Mouse (Mus musculus): ENCODE results near the gene Dek.

Gene Dek

GRCm38 (mm10) chr13:47105711-47106579, at the start of gene Dek:
Gene Dek, minus strand, starts transcription at chr13:47106201.
- DNase-seq: peak; percentile 88

DNA sequence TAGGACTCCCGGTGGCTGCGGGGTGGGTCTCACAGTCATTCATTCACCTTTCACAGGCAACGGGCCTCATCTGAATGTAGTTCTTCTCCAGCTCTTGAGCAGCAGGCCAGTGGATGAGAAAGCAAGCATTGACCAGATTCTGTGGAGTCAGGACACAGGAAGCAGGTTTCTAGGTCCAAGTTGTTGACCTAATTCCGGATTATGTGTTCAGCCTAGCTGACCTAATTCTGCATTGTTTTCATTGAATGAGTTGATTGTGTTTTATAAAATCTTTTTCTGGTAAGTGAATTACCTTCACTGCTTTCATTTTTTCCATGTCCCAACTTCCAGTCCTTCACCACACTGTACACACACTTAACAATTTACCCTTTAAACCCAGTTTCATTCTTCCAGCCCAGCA, 48.9 kb upstream of the Dek start:
- no peak for DNase-seq

- no peak for DNase-seq
Observed at GRCm38 (mm10) chr13:47153206-47153605, 47.2 kb upstream of the Dek start.

- peak; percentile 79 for DNase-seq
Observed at GRCm38 (mm10) chr13:47152390-47152789, 46.4 kb upstream of the Dek start.

DNA sequence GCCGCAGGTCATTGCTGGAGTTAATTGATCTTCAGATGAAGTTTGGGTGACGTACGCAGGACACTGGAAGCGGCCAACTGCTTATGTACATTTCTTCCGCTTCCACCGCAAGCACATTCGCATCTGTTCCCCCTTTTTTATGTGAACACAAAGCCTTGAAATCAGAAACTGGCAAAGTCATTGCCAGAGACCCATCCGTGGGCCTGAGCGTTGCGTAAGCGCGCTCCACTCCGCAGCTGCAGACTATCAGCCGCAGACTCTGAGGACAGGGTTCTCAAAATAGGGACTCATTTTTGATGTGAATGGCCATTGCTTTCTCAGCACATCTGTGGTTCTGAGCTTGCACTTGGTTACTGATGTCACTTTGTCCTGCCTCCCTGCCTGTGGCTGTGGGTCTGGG, 45.1 kb upstream of the Dek start:
- DNase-seq: peak; percentile 51

- no peak for DNase-seq
Observed at GRCm38 (mm10) chr13:47149993-47150392, 44.0 kb upstream of the Dek start.

- no peak for DNase-seq
Observed at GRCm38 (mm10) chr13:47148573-47148972, 42.6 kb upstream of the Dek start.

GRCm38 (mm10) chr13:47146388-47146787, 40.4 kb upstream of the Dek start:
- no peak for DNase-seq

DNA sequence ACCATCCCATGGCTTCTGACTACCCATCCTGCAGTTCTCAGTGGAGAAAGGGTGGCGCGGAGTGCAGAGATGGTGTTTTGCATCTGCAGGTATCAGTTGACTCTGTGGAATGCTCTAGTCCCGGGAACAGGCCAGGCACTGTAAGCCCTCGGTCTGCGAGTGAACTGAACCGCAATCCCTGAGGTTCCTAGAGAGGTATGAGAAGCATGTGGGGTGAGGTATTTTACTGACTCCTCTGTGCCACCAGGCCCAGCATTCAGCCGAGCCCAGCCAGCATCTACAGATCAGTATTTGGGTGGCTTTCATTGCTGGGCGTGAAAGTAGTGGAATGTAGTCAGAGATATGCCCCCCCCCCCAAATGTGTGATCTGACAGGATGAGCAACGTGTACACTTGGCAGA, 39.9 kb upstream of the Dek start:
- DNase-seq: no peak

GRCm38 (mm10) chr13:47142764-47143163, 36.8 kb upstream of the Dek start:
- no peak for DNase-seq

- no peak for DNase-seq
Observed at GRCm38 (mm10) chr13:47135741-47136140, 29.7 kb upstream of the Dek start.

GRCm38 (mm10) chr13:47134836-47135235, 28.8 kb upstream of the Dek start:
- no peak for DNase-seq

DNA sequence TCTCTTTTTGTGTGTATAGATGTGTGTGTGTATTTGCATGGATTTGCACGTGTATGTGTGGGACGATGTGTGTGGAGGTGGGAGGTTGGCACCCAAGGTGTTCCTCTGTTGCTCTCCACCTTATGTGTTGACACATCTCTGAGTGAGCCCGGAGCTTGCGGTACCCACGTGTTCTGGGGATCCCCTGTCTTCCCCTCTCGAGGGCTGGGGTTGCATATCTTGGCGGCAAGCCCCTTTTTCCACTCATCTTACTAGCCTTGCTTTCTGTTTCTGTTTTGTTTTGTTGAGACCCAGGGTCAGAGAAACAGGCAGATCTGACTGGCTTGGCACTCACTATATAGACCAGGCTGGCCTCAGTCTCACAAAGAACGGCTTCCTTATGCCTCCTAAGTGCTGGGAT, 27.1 kb upstream of the Dek start:
- no peak for DNase-seq

- no peak for DNase-seq
Observed at GRCm38 (mm10) chr13:47129090-47129489, 23.1 kb upstream of the Dek start.

DNA sequence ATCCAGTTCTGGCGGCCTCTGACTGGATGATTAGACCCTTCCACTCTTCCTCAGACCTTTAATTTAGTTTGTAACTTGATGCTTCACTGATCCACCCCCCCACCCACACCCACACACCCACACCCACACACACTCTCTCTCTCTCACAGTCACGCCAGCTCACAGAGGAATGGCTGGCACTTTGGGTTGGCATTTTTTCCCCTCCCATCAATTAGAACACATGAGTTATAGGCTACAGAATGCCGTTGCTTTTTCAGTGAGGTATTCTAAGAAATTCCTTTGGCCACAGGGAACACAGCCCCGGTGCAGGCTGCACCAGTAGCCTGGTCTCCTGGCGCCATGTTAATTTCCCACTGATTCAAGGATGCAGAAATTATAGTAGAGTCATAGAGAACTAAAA, 19.6 kb upstream of the Dek start:
- DNase-seq: no peak

GRCm38 (mm10) chr13:47124986-47125385, 19.0 kb upstream of the Dek start:
- DNase-seq: no peak

GRCm38 (mm10) chr13:47124449-47124848, 18.4 kb upstream of the Dek start:
- no peak for DNase-seq

DNA sequence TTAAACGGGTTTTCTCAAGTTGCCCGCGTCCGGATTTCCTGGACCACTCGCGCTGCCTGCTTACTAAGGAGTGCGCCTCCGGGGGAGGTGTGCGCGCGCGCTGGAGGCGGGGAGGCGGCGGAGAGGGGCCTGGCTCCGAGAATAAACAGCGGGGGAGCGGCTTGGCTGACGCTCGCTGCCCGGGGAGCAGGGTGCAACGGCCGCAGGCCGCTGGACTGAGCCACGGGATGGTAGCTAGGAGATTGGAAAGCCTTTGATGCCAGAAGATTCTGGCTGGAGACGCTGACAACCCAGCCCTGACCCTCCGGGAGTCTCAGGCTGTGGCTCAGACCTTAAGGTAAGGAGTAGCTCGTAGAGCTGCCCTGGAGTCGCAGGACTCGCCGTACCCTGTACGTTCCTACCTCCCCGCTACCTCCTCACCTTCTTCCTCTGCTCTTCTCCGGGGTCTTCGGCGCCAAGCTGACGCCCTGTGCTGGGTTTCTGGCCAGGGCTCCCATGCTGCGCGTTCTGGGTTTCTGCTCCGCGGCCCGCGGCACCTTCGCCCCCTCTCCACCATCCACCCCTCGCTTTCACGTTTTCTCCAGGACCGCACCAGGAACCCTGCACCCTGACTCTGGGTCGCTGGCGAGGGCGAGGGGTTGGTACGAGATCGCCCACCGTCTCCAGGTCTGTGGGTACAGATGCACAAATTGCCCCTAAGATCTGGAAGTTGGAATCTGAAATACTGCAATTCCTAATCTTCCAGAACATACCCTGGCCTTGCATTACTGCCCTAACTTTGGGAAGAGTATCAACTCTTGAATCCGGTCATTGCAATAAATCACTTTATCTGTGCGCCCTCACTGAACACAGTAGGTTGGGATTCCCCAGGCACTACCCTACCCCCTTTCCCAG, 16.8 kb upstream of the Dek start, which contains the start of gene Rnf144b:
TSS of gene Rnf144b (plus strand) at position 120 of the 894 bp plus-strand sequence.
- DNase-seq: peak; percentile 28

- no peak for DNase-seq
Observed at GRCm38 (mm10) chr13:47121333-47121889, 15.4 kb upstream of the Dek start.

- DNase-seq: no peak
Observed at GRCm38 (mm10) chr13:47116000-47116399, 10.0 kb upstream of the Dek start.

- DNase-seq: no peak
Observed at GRCm38 (mm10) chr13:47112924-47113323, 6.9 kb upstream of the Dek start.

DNA sequence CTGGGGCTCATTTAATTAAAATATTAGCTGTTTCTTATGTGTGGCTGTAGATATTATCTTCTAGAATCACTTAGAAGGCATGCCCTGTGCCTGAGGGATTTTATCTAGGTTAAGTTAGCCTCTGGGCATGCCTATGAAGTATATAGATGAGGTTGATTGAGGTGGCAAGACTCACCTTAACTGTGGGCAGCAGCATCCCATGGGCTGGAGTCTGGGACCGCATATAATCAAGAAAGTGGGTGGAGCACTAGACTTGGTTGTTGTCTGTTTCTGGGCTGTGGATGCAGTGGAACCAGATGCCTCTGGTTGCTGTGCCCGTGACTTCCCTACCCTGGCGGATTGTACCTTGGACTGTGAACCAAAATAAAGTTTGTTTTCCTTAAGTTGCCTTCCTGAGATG, 6.1 kb upstream of the Dek start:
- DNase-seq: no peak

DNA sequence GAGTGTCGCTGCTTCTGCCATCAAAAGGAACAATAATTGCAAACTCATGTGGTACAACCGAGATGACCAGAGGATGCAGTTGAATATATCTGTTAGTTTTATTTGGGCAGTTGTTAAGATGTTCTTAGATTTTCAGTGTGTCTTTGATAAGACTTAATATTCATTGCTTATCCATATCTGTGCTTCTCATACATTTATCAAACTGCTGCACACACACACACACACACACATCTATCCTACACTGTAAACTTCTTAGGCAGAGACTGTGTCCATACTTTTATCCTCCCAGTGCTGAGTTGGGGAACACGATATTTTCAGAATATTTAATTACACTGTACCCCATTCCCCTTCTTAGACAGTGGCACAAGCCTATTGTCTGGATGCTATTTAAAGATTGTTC, 5.2 kb upstream of the Dek start:
- no peak for DNase-seq
